Mouse (Mus musculus): ENCODE results near the gene Hoxc9. TPM values are rescaled to one million over a fixed set of nuclear protein-coding genes. Genes with fewer than 3 reads are reported as not detected.

Gene Hoxc9
- polyA plus RNA-seq, 1 experiment from 2014 or later, result not detected

DNA sequence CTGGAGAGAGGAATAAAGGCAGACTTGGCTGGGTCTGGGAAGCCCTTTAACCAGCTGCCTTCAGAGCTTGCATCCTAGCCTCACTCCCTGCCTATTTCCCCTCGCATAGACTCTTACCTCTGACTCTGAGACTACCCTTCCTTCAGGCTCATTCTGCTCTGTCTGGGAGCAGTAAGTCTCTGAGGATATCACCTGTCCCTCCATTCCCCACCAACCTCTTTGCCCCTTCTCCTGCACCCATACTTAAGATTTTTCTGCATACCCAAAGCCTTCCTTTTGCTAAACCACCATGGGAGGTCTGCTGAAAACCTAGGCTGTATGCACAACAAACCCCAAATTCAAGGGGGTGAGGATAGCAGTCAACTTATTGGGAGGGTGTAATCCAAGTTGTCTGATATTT lies 3.7 kb downstream of the Hoxc9 start:
- Histone ChIP-seq H3K27ac (ENCODE audit: low read depth, low read length) (no peak overlapping the region), H3K9me3 (ENCODE audit: control insufficient read depth, low read length) (no peaks in the 10 kb centered on the region), H3K4me3 (ENCODE audit: low read depth, low read length) (no peak overlapping the region), H3K9ac (ENCODE audit: low read length) (no peak overlapping the region), H3K36me3 (ENCODE audit: control insufficient read depth, insufficient read depth, low read length) (no peaks in the 10 kb centered on the region), H3K4me1 (ENCODE audit: control insufficient read depth, insufficient read depth, low read length) (peaks cover 5% of the 10 kb centered on the region; the same call in 1 of the 2 replicates), H3K4me2 (no peak overlapping the region), H3K27me3 (ENCODE audit: control insufficient read depth, insufficient read depth, low read length) (peaks cover 99% of the 10 kb centered on the region)
- ATAC-seq (ENCODE audit: low FRiP score) (no peak), DNase-seq (ENCODE audit: low spot score, missing footprints) (peak; percentile 94)
- WGBS, result 0% methylated on average over 1 of the region's 1 CpGs

DNA sequence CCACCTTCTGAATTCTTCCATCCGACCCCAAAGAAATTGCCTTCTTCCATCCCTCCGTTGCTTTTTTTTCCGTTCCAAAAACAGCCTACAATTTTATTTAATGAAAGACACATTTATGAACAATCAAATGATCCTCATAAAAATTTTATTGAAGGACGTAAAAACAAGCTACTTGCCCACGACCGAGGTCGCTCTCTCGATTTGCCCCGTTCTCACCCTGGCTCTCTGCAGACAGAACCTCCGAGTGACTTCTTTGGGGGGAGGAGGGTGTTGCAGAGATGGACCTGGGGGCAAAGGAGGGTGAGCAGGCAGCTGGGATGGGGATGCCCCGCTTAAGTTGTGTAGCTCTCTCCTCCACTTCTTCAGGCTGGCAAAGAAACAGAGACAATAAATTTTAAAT lies 4.1 kb downstream of the Hoxc9 start:
- no peak overlapping the region for H3K9ac ChIP-seq (ENCODE audit: low read length)
- 3% methylated on average over 11 of the region's 11 CpGs for WGBS

DNA sequence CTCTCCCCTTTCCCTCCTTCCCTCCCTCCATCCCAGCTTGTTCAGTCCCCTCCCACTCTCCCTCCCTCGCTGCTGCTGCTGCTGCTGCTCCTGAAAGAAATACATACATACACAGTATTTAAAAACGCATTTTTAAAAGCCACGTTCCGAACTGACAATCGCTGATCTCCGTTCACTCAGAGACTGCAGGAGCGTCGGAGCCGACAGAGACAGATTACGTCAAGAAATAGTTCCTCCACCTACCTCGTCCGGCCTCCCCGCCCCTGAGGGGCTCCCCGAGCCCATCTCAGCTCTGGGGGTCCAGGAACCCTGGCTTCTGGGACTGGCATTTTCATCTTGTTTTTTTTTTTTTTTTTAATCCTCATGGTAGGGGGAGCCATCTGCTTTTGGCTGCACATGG lies 4.7 kb downstream of the Hoxc9 start:
- WGBS, result under 1% methylated on average over 14 of the region's 14 CpGs

More for the DNA sequence above, 4.1 kb downstream of the Hoxc9 start:
- Histone ChIP-seq H3K27ac (ENCODE audit: low read depth, low read length) (no peak overlapping the region), H3K27me3 (ENCODE audit: control insufficient read depth, insufficient read depth, low read length) (peaks cover 99% of the 10 kb centered on the region), H3K9me3 (ENCODE audit: control insufficient read depth, low read length) (no peaks in the 10 kb centered on the region), H3K36me3 (ENCODE audit: control insufficient read depth, insufficient read depth, low read length) (no peaks in the 10 kb centered on the region), H3K4me2 (no peak overlapping the region), H3K4me3 (ENCODE audit: low read depth, low read length) (no peak overlapping the region), H3K4me1 (ENCODE audit: control insufficient read depth, insufficient read depth, low read length) (peaks cover 5% of the 10 kb centered on the region; the same call in 1 of the 2 replicates)
- peak; percentile 94 for DNase-seq (ENCODE audit: low spot score, missing footprints)
- no peak for ATAC-seq (ENCODE audit: low FRiP score)

DNA sequence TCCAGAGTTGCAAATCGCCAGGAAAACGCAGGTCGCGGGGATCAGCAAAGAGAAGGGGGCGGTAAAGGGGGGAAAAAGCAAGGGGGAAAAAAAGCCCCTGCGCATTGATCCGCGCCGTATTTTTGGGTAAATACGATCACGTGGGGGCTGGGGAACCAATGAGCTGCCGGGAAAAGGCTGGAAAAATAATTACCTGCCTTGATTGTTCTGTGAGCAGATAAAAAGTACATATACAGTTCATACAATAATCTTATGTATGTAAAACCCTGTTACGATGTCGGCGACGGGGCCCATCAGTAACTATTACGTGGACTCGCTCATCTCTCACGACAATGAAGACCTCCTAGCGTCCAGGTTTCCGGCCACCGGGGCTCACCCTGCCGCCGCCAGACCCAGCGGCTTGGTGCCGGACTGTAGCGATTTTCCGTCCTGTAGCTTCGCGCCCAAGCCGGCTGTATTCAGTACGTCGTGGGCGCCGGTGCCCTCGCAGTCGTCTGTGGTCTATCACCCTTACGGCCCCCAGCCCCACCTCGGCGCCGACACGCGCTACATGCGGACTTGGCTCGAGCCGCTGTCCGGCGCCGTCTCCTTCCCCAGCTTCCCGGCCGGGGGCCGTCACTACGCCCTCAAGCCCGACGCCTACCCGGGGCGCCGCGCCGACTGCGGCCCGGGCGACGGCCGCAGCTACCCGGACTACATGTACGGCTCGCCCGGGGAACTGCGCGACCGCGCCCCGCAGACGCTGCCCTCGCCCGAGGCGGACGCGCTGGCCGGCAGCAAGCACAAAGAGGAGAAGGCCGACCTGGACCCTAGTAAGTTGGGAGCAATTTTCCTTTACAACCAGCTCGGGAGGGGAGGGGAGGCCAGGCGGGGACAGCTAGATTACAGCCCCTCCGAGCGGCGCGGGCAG lies 5.4 kb downstream of the Hoxc9 start:
- peaks cover 100% of the 10 kb centered on the region for H3K27me3 ChIP-seq (ENCODE audit: control insufficient read depth, insufficient read depth, low read length)
- H3K4me2 ChIP-seq, result peak overlapping the region; percentile 35
- H3K9ac ChIP-seq (ENCODE audit: low read length), result no peak overlapping the region
- H3K27ac ChIP-seq (ENCODE audit: low read depth, low read length), result no peak overlapping the region
- peak; percentile 97 for DNase-seq (ENCODE audit: low spot score, missing footprints)
- no peaks in the 10 kb centered on the region for H3K9me3 ChIP-seq (ENCODE audit: control insufficient read depth, low read length)
- ATAC-seq (ENCODE audit: low FRiP score), result 0 out of 2 replicates have a peak, but pooled peaks have one; percentile 30
- H3K4me1 ChIP-seq (ENCODE audit: control insufficient read depth, insufficient read depth, low read length), result peaks cover 5% of the 10 kb centered on the region; the same call in 1 of the 2 replicates
- H3K4me3 ChIP-seq (ENCODE audit: low read depth, low read length), result peak overlapping the region; percentile 8
- no peaks in the 10 kb centered on the region for H3K36me3 ChIP-seq (ENCODE audit: control insufficient read depth, insufficient read depth, low read length)
- under 1% methylated on average over 86 of the region's 88 CpGs for WGBS

More for the DNA sequence above, 4.7 kb downstream of the Hoxc9 start:
- no peak overlapping the region for H3K27ac ChIP-seq (ENCODE audit: low read depth, low read length)
- peak overlapping the region; percentile 35; the same call in 1 of the 2 replicates for H3K4me2 ChIP-seq
- DNase-seq (ENCODE audit: low spot score, missing footprints), result no peak
- no peak for ATAC-seq (ENCODE audit: low FRiP score)
- peaks cover 99% of the 10 kb centered on the region for H3K27me3 ChIP-seq (ENCODE audit: control insufficient read depth, insufficient read depth, low read length)
- H3K4me3 ChIP-seq (ENCODE audit: low read depth, low read length), result peak overlapping the region; percentile 8; the same call in 1 of the 2 replicates
- H3K4me1 ChIP-seq (ENCODE audit: control insufficient read depth, insufficient read depth, low read length), result peaks cover 5% of the 10 kb centered on the region; the same call in 1 of the 2 replicates
- no peaks in the 10 kb centered on the region for H3K9me3 ChIP-seq (ENCODE audit: control insufficient read depth, low read length)
- no peaks in the 10 kb centered on the region for H3K36me3 ChIP-seq (ENCODE audit: control insufficient read depth, insufficient read depth, low read length)
- H3K9ac ChIP-seq (ENCODE audit: low read length), result no peak overlapping the region

DNA sequence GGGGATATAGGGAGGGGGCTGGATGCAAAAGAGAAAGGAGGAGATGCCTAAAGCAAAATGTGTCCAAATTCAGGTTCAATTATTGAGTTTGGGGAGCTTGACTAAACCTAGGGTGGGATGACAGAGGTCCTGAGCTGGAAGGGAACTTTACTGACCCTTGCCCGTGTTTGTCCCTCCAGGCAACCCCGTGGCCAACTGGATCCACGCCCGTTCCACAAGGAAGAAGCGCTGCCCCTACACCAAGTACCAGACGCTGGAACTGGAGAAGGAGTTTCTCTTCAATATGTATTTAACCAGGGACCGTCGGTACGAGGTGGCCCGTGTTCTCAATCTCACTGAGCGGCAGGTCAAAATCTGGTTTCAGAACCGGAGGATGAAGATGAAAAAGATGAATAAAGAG lies 7.5 kb downstream of the Hoxc9 start:
- WGBS, result under 1% methylated on average over 12 of the region's 12 CpGs
- H3K4me3 ChIP-seq (ENCODE audit: low read depth, low read length), result no peak overlapping the region
- no peak overlapping the region for H3K9ac ChIP-seq (ENCODE audit: low read length)
- H3K27me3 ChIP-seq (ENCODE audit: control insufficient read depth, insufficient read depth, low read length), result peaks cover 100% of the 10 kb centered on the region
- no peaks in the 10 kb centered on the region for H3K36me3 ChIP-seq (ENCODE audit: control insufficient read depth, insufficient read depth, low read length)
- H3K4me2 ChIP-seq, result no peak overlapping the region
- no peaks in the 10 kb centered on the region for H3K9me3 ChIP-seq (ENCODE audit: control insufficient read depth, low read length)
- no peak for DNase-seq (ENCODE audit: low spot score, missing footprints)
- peaks cover 5% of the 10 kb centered on the region; the same call in 1 of the 2 replicates for H3K4me1 ChIP-seq (ENCODE audit: control insufficient read depth, insufficient read depth, low read length)
- H3K27ac ChIP-seq (ENCODE audit: low read depth, low read length), result no peak overlapping the region
- ATAC-seq (ENCODE audit: low FRiP score), result no peak

DNA sequence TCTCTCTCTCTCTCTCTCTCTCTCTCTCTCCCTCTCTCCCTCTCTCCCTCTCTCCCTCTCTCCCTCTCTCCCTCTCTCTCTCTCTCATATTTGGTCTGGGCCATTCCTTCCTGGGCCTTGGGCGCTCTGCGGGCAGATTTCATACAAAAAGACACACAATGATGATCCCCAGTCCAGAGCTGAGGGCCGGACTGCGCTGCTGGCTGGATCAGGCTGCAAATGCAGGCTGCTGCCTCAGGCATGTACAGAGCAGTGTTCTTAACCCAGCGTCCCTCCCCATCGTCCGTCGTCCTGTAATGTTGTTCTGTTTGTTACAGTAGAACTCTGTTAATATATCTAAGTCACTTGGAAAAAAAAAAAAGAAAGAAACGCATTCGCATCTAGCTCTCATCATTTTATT lies 8.3 kb downstream of the Hoxc9 start:
- H3K36me3 ChIP-seq (ENCODE audit: control insufficient read depth, insufficient read depth, low read length), result no peaks in the 10 kb centered on the region
- H3K27me3 ChIP-seq (ENCODE audit: control insufficient read depth, insufficient read depth, low read length), result peaks cover 100% of the 10 kb centered on the region
- H3K4me3 ChIP-seq (ENCODE audit: low read depth, low read length), result no peak overlapping the region
- peaks cover 5% of the 10 kb centered on the region; the same call in 1 of the 2 replicates for H3K4me1 ChIP-seq (ENCODE audit: control insufficient read depth, insufficient read depth, low read length)
- 0% methylated on average over 10 of the region's 10 CpGs for WGBS
- ATAC-seq (ENCODE audit: low FRiP score), result no peak
- no peak for DNase-seq (ENCODE audit: low spot score, missing footprints)
- no peak overlapping the region for H3K4me2 ChIP-seq
- no peak overlapping the region for H3K27ac ChIP-seq (ENCODE audit: low read depth, low read length)
- H3K9ac ChIP-seq (ENCODE audit: low read length), result no peak overlapping the region
- H3K9me3 ChIP-seq (ENCODE audit: control insufficient read depth, low read length), result no peaks in the 10 kb centered on the region

DNA sequence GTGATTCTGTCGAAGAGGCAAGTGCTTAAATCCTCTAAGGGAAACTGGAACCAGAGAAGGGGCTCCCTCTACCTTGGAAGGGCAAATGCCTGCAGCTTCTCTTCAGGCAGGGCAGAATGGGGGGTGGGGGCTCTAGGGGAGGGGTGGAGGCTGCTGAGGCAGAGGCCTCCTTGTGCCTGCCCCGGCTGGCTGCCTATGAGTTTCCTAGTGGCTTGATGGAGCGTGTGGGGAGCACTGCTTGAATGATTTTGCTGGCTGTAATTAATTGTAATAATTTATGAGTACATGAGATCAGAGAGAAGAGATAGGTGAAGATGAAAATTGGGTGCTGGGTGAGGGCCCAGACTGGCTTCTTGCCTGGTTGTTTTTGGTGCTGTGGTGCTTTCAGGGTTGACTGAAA lies 8.7 kb downstream of the Hoxc9 start:
- Histone ChIP-seq H3K36me3 (ENCODE audit: control insufficient read depth, insufficient read depth, low read length) (no peaks in the 10 kb centered on the region), H3K9ac (ENCODE audit: low read length) (no peak overlapping the region), H3K27me3 (ENCODE audit: control insufficient read depth, insufficient read depth, low read length) (peaks cover 100% of the 10 kb centered on the region)

DNA sequence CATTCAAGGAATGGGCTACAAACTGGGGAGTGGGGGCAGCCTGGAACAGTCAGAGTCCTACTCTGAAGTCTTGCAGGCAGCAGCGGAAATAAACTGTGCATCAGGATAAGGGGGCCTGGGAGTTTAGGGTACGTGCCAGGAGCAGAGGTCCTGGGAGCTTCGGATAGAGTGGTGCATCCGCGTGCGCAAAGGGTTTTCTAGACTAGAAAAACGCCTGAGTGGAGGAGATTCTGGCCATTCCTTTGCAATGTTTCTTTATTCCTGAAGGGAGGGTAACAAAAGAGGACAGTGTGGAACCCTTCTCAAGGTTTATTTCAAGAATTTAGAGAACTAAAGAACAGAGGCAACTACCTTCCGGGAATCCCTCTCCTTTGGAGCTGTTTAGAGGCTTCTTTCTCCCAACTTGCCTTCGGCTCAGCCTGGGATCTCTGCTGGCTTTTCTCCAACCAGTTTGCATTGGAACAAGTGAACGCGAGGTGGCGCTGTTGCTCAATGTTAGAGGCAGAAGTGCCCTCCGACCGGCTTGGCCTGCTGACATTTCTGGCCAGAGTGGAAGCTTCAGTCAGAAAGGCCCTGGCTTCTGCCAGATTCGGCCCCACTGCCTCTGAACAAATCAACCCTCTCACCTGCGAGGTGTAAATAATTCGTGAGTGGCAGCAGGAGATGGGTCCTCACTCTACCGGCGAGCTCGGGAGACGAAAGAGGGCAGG lies 11.0 kb downstream of the Hoxc9 start:
- Histone ChIP-seq H3K9ac (ENCODE audit: low read length) (no peak overlapping the region), H3K27ac (ENCODE audit: low read depth, low read length) (no peak overlapping the region), H3K9me3 (ENCODE audit: control insufficient read depth, low read length) (no peaks in the 10 kb centered on the region), H3K36me3 (ENCODE audit: control insufficient read depth, insufficient read depth, low read length) (no peaks in the 10 kb centered on the region), H3K4me1 (ENCODE audit: control insufficient read depth, insufficient read depth, low read length) (no peaks in the 10 kb centered on the region), H3K4me2 (no peak overlapping the region), H3K4me3 (ENCODE audit: low read depth, low read length) (no peak overlapping the region), H3K27me3 (ENCODE audit: control insufficient read depth, insufficient read depth, low read length) (peaks cover 100% of the 10 kb centered on the region)
- DNase-seq (ENCODE audit: low spot score, missing footprints) (peak; percentile 92), ATAC-seq (ENCODE audit: low FRiP score) (peak; percentile 72)
- WGBS, result 3% methylated on average over 21 of the region's 21 CpGs

More for the DNA sequence above, 8.7 kb downstream of the Hoxc9 start:
- WGBS, result 1% methylated on average over 3 of the region's 3 CpGs
- Histone ChIP-seq H3K27ac (ENCODE audit: low read depth, low read length) (no peak overlapping the region), H3K4me2 (no peak overlapping the region), H3K4me1 (ENCODE audit: control insufficient read depth, insufficient read depth, low read length) (peaks cover 5% of the 10 kb centered on the region; the same call in 1 of the 2 replicates), H3K4me3 (ENCODE audit: low read depth, low read length) (no peak overlapping the region), H3K9me3 (ENCODE audit: control insufficient read depth, low read length) (no peaks in the 10 kb centered on the region)
- no peak for ATAC-seq (ENCODE audit: low FRiP score)
- no peak for DNase-seq (ENCODE audit: low spot score, missing footprints)

DNA sequence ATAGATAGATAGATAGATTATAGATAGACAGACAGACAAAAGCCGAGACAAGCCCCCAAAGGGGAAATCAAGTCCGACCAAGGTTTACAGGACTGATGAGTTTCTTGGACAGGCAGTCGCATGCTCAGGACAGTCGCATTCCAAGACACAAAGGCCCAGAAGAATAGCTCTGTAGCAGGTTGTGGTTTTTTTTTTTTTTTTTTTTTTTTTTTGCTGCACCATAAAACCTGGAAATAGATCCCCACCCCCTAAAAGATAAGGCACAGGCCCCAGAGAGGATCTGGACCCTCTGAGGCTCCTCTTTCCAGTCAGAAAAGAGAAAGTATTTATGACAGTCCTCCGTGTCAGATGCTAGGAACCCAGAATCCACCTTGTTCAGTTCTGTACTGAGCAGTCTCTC lies 11.8 kb downstream of the Hoxc9 start:
- Histone ChIP-seq H3K27ac (ENCODE audit: low read depth, low read length) (no peak overlapping the region), H3K9ac (ENCODE audit: low read length) (no peak overlapping the region), H3K27me3 (ENCODE audit: control insufficient read depth, insufficient read depth, low read length) (peaks cover 100% of the 10 kb centered on the region), H3K36me3 (ENCODE audit: control insufficient read depth, insufficient read depth, low read length) (no peaks in the 10 kb centered on the region), H3K4me3 (ENCODE audit: low read depth, low read length) (no peak overlapping the region), H3K4me2 (no peak overlapping the region), H3K4me1 (ENCODE audit: control insufficient read depth, insufficient read depth, low read length) (no peaks in the 10 kb centered on the region), H3K9me3 (ENCODE audit: control insufficient read depth, low read length) (no peaks in the 10 kb centered on the region)
- 9% methylated on average over 5 of the region's 5 CpGs for WGBS
- DNase-seq (ENCODE audit: low spot score, missing footprints) (no peak), ATAC-seq (ENCODE audit: low FRiP score) (no peak)

Data from midbrain, embryonic 11.5 days (tissue).